Comparison of ENCODE assay signal across 9 mouse cellular contexts in the genomic region with DNA sequence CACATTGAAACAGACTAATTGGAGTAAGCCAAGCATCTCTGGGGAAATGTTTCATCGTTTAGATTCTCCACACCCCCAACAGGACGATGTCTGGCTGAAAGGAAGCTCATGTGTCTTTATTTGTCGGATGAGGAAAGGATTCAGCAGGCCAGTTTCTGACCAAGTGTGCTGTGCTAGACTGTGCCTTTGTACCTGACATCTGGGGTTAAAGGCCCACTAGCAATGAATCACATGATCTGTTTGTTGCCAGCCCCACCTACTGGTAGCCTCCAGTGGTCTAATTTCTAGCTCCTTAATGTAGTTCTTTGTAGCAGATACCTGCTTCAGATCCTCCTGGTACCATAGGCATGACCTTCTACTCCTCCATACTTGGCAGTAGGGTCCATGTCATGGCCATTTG.
DNase-seq lines count a peak whose midpoint lies in the region; ATAC-seq and TF ChIP-seq lines count a peak whose summit lies in the region.
"Had no signal": no experiment of that assay in that cellular context is flagged by ENCODE, and none has a peak within 500 bp of the region (broad histone marks: within the 10 kb centered on the region; RNA-seq: fewer than 3 reads in every experiment).

No protein-coding gene starts in this region.

- no peak overlapping the region for H3K4me2 ChIP-seq in hindbrain, postnatal 0 days (ENCODE audit: low read depth, low read length)
- no peak overlapping the region for H3K4me2 ChIP-seq in hindbrain, embryonic 14.5 days (replicated peaks)
- no peak overlapping the region for H3K4me2 ChIP-seq in CH12.LX (ENCODE audit: insufficient read depth, low read depth, poor library complexity, severe bottlenecking)
- H3K4me2 ChIP-seq in embryonic facial prominence, embryonic 11.5 days (ENCODE audit: low read depth, low read length) = no peak overlapping the region
- H3K4me2 ChIP-seq: hindbrain, embryonic 15.5 days had no signal

- peak; percentile 91 for TF ChIP-seq RAD21 in CH12.LX (IDR thresholded peaks at IDR 0.05; ENCODE audit: low read depth, low read length)

- H3K27ac ChIP-seq in hindbrain, postnatal 0 days = no peak overlapping the region
- no peak overlapping the region for H3K27ac ChIP-seq in hindbrain, embryonic 14.5 days
- no peak overlapping the region for H3K27ac ChIP-seq in CH12.LX (ENCODE audit: insufficient read depth, low read depth)
- no peak overlapping the region for H3K27ac ChIP-seq in embryonic facial prominence, embryonic 11.5 days (replicated peaks; ENCODE audit: low read depth, low read length)
- H3K27ac ChIP-seq in cerebellum, adult 2 months (ENCODE audit: insufficient read depth, low read length) = no peak overlapping the region
- H3K27ac ChIP-seq: hindbrain, embryonic 15.5 days had no signal

- TF ChIP-seq EP300 in CH12.LX (IDR thresholded peaks at IDR 0.05; ENCODE audit: low read length) = no peak

- no peaks in the 10 kb centered on the region for H3K36me3 ChIP-seq in hindbrain, postnatal 0 days (ENCODE audit: insufficient read depth, low read length)
- H3K36me3 ChIP-seq in hindbrain, embryonic 14.5 days (replicated peaks; ENCODE audit: control insufficient read depth, insufficient read depth) = no peaks in the 10 kb centered on the region
- H3K36me3 ChIP-seq in CH12.LX (replicated peaks in 1 of 2; ENCODE audit: control insufficient read depth in 1 of 2, insufficient read depth in 1 of 2, low read length in 1 of 2) = no peaks in the 10 kb centered on the region
- no peaks in the 10 kb centered on the region for H3K36me3 ChIP-seq in embryonic facial prominence, embryonic 11.5 days (replicated peaks; ENCODE audit: control insufficient read depth, insufficient read depth, low read depth, low read length)
- H3K36me3 ChIP-seq: hindbrain, embryonic 15.5 days had no signal

- no peaks in the 10 kb centered on the region for H3K27me3 ChIP-seq in hindbrain, postnatal 0 days (ENCODE audit: insufficient read depth, low read length)
- H3K27me3 ChIP-seq in hindbrain, embryonic 14.5 days (ENCODE audit: control insufficient read depth, insufficient read depth, low read length) = no peaks in the 10 kb centered on the region
- no peaks in the 10 kb centered on the region for H3K27me3 ChIP-seq in CH12.LX (replicated peaks)
- no peaks in the 10 kb centered on the region for H3K27me3 ChIP-seq in embryonic facial prominence, embryonic 11.5 days (ENCODE audit: control insufficient read depth, insufficient read depth, low read length)
- no peaks in the 10 kb centered on the region for H3K27me3 ChIP-seq in cerebellum, adult 2 months (ENCODE audit: control insufficient read depth, insufficient read depth, low read length)
- H3K27me3 ChIP-seq: hindbrain, embryonic 15.5 days had no signal

- no peak for TF ChIP-seq POLR2A in CH12.LX (IDR thresholded peaks at IDR 0.05; ENCODE audit: low read depth, low read length)
- TF ChIP-seq POLR2A in cerebellum, adult 2 months (IDR thresholded peaks at IDR 0.05; ENCODE audit: borderline replicate concordance, insufficient read depth, low read length) = no peak

- no peaks in the 10 kb centered on the region for H3K9me3 ChIP-seq in hindbrain, postnatal 0 days (ENCODE audit: low read length)
- H3K9me3 ChIP-seq in hindbrain, embryonic 14.5 days (ENCODE audit: control insufficient read depth, low read length) = no peaks in the 10 kb centered on the region
- H3K9me3 ChIP-seq in CH12.LX (replicated peaks; ENCODE audit: low read length) = no peaks in the 10 kb centered on the region
- no peaks in the 10 kb centered on the region for H3K9me3 ChIP-seq in embryonic facial prominence, embryonic 11.5 days (replicated peaks; ENCODE audit: control insufficient read depth, low read length)
- H3K9me3 ChIP-seq: hindbrain, embryonic 15.5 days had no signal

- peaks cover 5% of the 10 kb centered on the region; the same call in 1 of the 2 replicates for H3K4me1 ChIP-seq in hindbrain, postnatal 0 days (ENCODE audit: insufficient read depth, low read length)
- no peaks in the 10 kb centered on the region for H3K4me1 ChIP-seq in hindbrain, embryonic 14.5 days (replicated peaks; ENCODE audit: control insufficient read depth, insufficient read depth, low read length)
- H3K4me1 ChIP-seq in CH12.LX (ENCODE audit: control insufficient read depth in 1 of 2, insufficient read depth in 2 of 2) = no peaks in the 10 kb centered on the region
- no peaks in the 10 kb centered on the region for H3K4me1 ChIP-seq in embryonic facial prominence, embryonic 11.5 days (ENCODE audit: control insufficient read depth, insufficient read depth, low read length)
- no peaks in the 10 kb centered on the region; the same call in 1 of the 2 replicates for H3K4me1 ChIP-seq in cerebellum, adult 2 months (ENCODE audit: control insufficient read depth, insufficient read depth, low read length)

- in situ Hi-C loops in CH12.LX (cut with MboI; ENCODE audit: low pct_ligation_motif_present, low pct_unique_long_range_greater_than_20kb, low sequenced_read_pairs) = no loop called here

- ATAC-seq in hindbrain, postnatal 0 days = no peak
- no peak for ATAC-seq in hindbrain, embryonic 14.5 days (ENCODE audit: low FRiP score)
- ATAC-seq in embryonic facial prominence, embryonic 11.5 days (replicated peaks; ENCODE audit: insufficient number of reproducible peaks, low FRiP score, low TSS enrichment, low read depth) = no peak

- H3K4me3 ChIP-seq in hindbrain, postnatal 0 days (ENCODE audit: low read length) = no peak overlapping the region
- no peak overlapping the region for H3K4me3 ChIP-seq in hindbrain, embryonic 14.5 days (replicated peaks; ENCODE audit: low read length)
- H3K4me3 ChIP-seq in CH12.LX (replicated peaks in 1 of 3; ENCODE audit: low read depth in 2 of 3, low read length in 2 of 3, poor library complexity in 1 of 3) = no peak overlapping the region
- no peak overlapping the region for H3K4me3 ChIP-seq in embryonic facial prominence, embryonic 11.5 days (ENCODE audit: low read depth, low read length)
- H3K4me3 ChIP-seq in cerebellum, adult 2 months (replicated peaks; ENCODE audit: insufficient read depth, low read depth, low read length) = no peak overlapping the region
- H3K4me3 ChIP-seq: hindbrain, embryonic 15.5 days had no signal

- H3K79me2 ChIP-seq in CH12.LX (replicated peaks; ENCODE audit: control insufficient read depth, extremely low read depth, insufficient read depth, poor library complexity, severe bottlenecking) = no peaks in the 10 kb centered on the region

- 60% methylated on average over 3 of the region's 3 CpGs for WGBS in hindbrain, postnatal 0 days
- WGBS in hindbrain, embryonic 14.5 days = 57% methylated on average over 3 of the region's 3 CpGs
- WGBS in embryonic facial prominence, embryonic 11.5 days = 45% methylated on average over 3 of the region's 3 CpGs
- WGBS in cerebellum, adult 2 months = 37% methylated on average over 3 of the region's 3 CpGs

- peak; percentile 45 for TF ChIP-seq CTCF in hindbrain, postnatal 0 days (IDR thresholded peaks at IDR 0.05; ENCODE audit: low read depth)
- peak; percentile 36 to 80; a peak in 3 of 4 replicates for TF ChIP-seq CTCF in CH12.LX (conservative IDR thresholded peaks at IDR 0.05 in 1 of 2, IDR thresholded peaks at IDR 0.05 in 1 of 2; ENCODE audit: low read depth in 2 of 2, low read length in 2 of 2)
- no peak for TF ChIP-seq CTCF in cerebellum, adult 2 months (IDR thresholded peaks at IDR 0.05; ENCODE audit: borderline replicate concordance, insufficient read depth, low read depth, low read length)

- no peak overlapping the region for H3K9ac ChIP-seq in hindbrain, postnatal 0 days (replicated peaks; ENCODE audit: low read length)
- H3K9ac ChIP-seq in hindbrain, embryonic 14.5 days = no peak overlapping the region
- H3K9ac ChIP-seq in CH12.LX (ENCODE audit: insufficient read depth, low read depth) = no peak overlapping the region
- no peak overlapping the region for H3K9ac ChIP-seq in embryonic facial prominence, embryonic 11.5 days (replicated peaks; ENCODE audit: low read length)
- H3K9ac ChIP-seq: hindbrain, embryonic 15.5 days had no signal

- DNase-seq in hindbrain, postnatal 0 days (ENCODE audit: low spot score) = no peak
- no peak for DNase-seq in hindbrain, embryonic 14.5 days (ENCODE audit: low spot score)
- DNase-seq in CH12.LX (ENCODE audit: extremely low read depth) = peak; percentile 58
- DNase-seq in embryonic facial prominence, embryonic 11.5 days (ENCODE audit: low spot score) = peak; percentile 23
- DNase-seq in lung, postnatal 36 days = peak; percentile 76
- no peak for DNase-seq in frontal cortex, postnatal 14 days (ENCODE audit: low spot score in 2 of 2)
- no peak for DNase-seq in cerebellum, adult 2 months
- no peak for DNase-seq in urinary bladder, adult 2 months (ENCODE audit: low spot score)

- dilution Hi-C loops in CH12.LX (cut with MboI; ENCODE audit: extremely low pct_ligation_motif_present, extremely low pct_unique_long_range_greater_than_20kb, low sequenced_read_pairs) = no loop called here

TF ChIP-seq in CH12.LX, 34 proteins besides CTCF, POLR2A, EP300 and RAD21:
- TF ChIP-seq ZC3H11A (IDR thresholded peaks at IDR 0.05; ENCODE audit: low read depth, low read length) (peak; percentile 74; the same call in 1 of the 2 replicates), ZMIZ1 (IDR thresholded peaks at IDR 0.05; ENCODE audit: low read depth, low read length) (no peak), HCFC1 (IDR thresholded peaks at IDR 0.05; ENCODE audit: low read depth, low read length) (no peak), RCOR1 (conservative IDR thresholded peaks at IDR 0.05; ENCODE audit: low read depth, low read length) (no peak), NELFE (IDR thresholded peaks at IDR 0.05; ENCODE audit: low read depth, low read length) (no peak), ELF1 (IDR thresholded peaks at IDR 0.05; ENCODE audit: low read depth, low read length) (no peak), SIN3A (IDR thresholded peaks at IDR 0.05; ENCODE audit: low read length) (no peak), KAT2A (IDR thresholded peaks at IDR 0.05; ENCODE audit: insufficient replicate concordance, low read length) (no peak), TCF12 (IDR thresholded peaks at IDR 0.05; ENCODE audit: low read depth, low read length) (no peak), SMC3 (IDR thresholded peaks at IDR 0.05; ENCODE audit: low read depth, low read length) (peak; percentile 92), USF2 (conservative IDR thresholded peaks at IDR 0.05; ENCODE audit: low read depth, low read length) (peak; percentile 28), MEF2A (IDR thresholded peaks at IDR 0.05; ENCODE audit: borderline replicate concordance, low read depth, low read length) (no peak)

Comparison
In these comparisons a context has a peak if more than half of its experiments do, and no peak if none do; other contexts are left out.
1. DNase-seq: peak in CH12.LX (single experiment), embryonic facial prominence, embryonic 11.5 days (single experiment) and lung, postnatal 36 days (single experiment); none in hindbrain, postnatal 0 days (single experiment), hindbrain, embryonic 14.5 days (single experiment), frontal cortex, postnatal 14 days (0 of 2), cerebellum, adult 2 months (0 of 2) and urinary bladder, adult 2 months (single experiment).